11 mouse cellular contexts compared by ENCODE assay signal in the genomic region with DNA sequence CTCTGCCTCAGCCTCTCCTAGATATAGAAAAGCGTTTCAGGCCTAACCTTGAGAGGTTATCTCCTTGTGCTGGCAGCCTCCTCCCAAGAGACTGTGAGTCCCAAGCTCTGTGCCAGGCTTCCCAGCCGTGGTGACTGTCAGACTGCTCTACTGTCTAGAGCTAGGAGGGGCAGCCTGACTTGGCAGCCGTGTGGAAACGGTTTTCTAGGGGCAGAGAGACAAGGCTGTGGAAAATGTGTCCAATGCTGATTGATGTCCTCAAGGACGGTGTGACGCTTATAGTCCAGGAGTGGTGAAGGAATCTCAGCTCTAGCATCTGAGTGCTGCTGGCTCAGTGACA.
DNase-seq lines count a peak whose midpoint lies in the region; ATAC-seq and TF ChIP-seq lines count a peak whose summit lies in the region.
"Had no signal": no experiment of that assay in that cellular context is flagged by ENCODE, and none has a peak within 500 bp of the region (broad histone marks: within the 10 kb centered on the region; RNA-seq: fewer than 3 reads in every experiment).

No protein-coding gene starts in this region.

- H3K4me3 ChIP-seq in gastrocnemius, adult 2 months, result no peak overlapping the region
- H3K4me3 ChIP-seq in hindbrain, embryonic 15.5 days, result no peak overlapping the region
- no peak overlapping the region for H3K4me3 ChIP-seq in lung, postnatal 0 days (ENCODE audit: low read depth, low read length)

- no peak overlapping the region for H3K4me2 ChIP-seq in hindbrain, embryonic 15.5 days
- H3K4me2 ChIP-seq in lung, postnatal 0 days (replicated peaks; ENCODE audit: low read depth, low read length), result no peak overlapping the region

- no peak overlapping the region for H3K27ac ChIP-seq in gastrocnemius, adult 2 months
- peak overlapping the region; percentile 58 for H3K27ac ChIP-seq in hindbrain, embryonic 15.5 days (replicated peaks)
- no peak overlapping the region for H3K27ac ChIP-seq in lung, postnatal 0 days (ENCODE audit: low read length)
- H3K27ac ChIP-seq: macrophage; stomach, postnatal 0 days had no signal

- peak; percentile 55; the same call in 1 of the 2 replicates for ATAC-seq in hindbrain, embryonic 15.5 days (ENCODE audit: low FRiP score, low read depth)
- no peak for ATAC-seq in lung, postnatal 0 days

- H3K9ac ChIP-seq in hindbrain, embryonic 15.5 days, result no peak overlapping the region
- no peak overlapping the region for H3K9ac ChIP-seq in lung, postnatal 0 days (replicated peaks; ENCODE audit: low read depth)

- TF ChIP-seq EP300 in lung, postnatal 0 days (IDR thresholded peaks at IDR 0.05), result no peak

- intact Hi-C loops in gastrocnemius, adult 2 months (cut with DNase I), result no loop called here

- peak; percentile 27 for DNase-seq in gastrocnemius, adult 2 months
- no peak for DNase-seq in gastrocnemius, adult 18-20 months (ENCODE audit: low spot score)
- DNase-seq in adrenal gland, postnatal 10 days, result peak; percentile 45
- DNase-seq in cerebellum, postnatal 14 days, result peak; percentile 71 to 72
- no peak for DNase-seq in lung, postnatal 0 days (ENCODE audit: low spot score)
- no peak for DNase-seq in lung, postnatal 4 days
- DNase-seq in right cerebral cortex, adult 18-20 months, result no peak
- DNase-seq: kidney, adult 2 months had no signal

- no peaks in the 10 kb centered on the region for H3K27me3 ChIP-seq in hindbrain, embryonic 15.5 days
- no peaks in the 10 kb centered on the region for H3K27me3 ChIP-seq in lung, postnatal 0 days (replicated peaks; ENCODE audit: insufficient read depth, low read length)

- 46% methylated on average over 6 of the region's 6 CpGs for WGBS in hindbrain, embryonic 15.5 days
- WGBS in lung, postnatal 0 days, result 36% methylated on average over 6 of the region's 6 CpGs

- no peak for TF ChIP-seq CTCF in gastrocnemius, adult 2 months (IDR thresholded peaks at IDR 0.05)
- no peak for TF ChIP-seq CTCF in lung, postnatal 0 days (IDR thresholded peaks at IDR 0.05)

- peaks cover 14% of the 10 kb centered on the region; the same call in 1 of the 2 replicates for H3K4me1 ChIP-seq in hindbrain, embryonic 15.5 days (replicated peaks)
- no peaks in the 10 kb centered on the region for H3K4me1 ChIP-seq in lung, postnatal 0 days (ENCODE audit: insufficient read depth, low read depth, low read length)

- H3K9me3 ChIP-seq in hindbrain, embryonic 15.5 days, result no peaks in the 10 kb centered on the region
- H3K9me3 ChIP-seq in lung, postnatal 0 days (ENCODE audit: low read length), result no peaks in the 10 kb centered on the region

- no peaks in the 10 kb centered on the region for H3K36me3 ChIP-seq in hindbrain, embryonic 15.5 days
- H3K36me3 ChIP-seq in lung, postnatal 0 days (ENCODE audit: insufficient read depth, low read length), result no peaks in the 10 kb centered on the region

Comparison
In these comparisons a context has a peak if more than half of its experiments do, and no peak if none do; other contexts are left out.
1. DNase-seq: peak in gastrocnemius, adult 2 months (single experiment), adrenal gland, postnatal 10 days (single experiment) and cerebellum, postnatal 14 days (2 of 2); none in gastrocnemius, adult 18-20 months (single experiment), lung, postnatal 0 days (single experiment), lung, postnatal 4 days (0 of 2) and right cerebral cortex, adult 18-20 months (single experiment).